Mouse (Mus musculus) layer of hippocampus, postnatal 14 days (tissue): ENCODE results near the gene Tom1. TPM values are rescaled to one million over a fixed set of nuclear protein-coding genes. Genes with fewer than 3 reads are reported as not detected.

Experiments used
- DNase-seq, 2 experiments: peaks; one replicate each; pipeline ENCODE4 v3.0.0; 2021 to 2022; ENCODE audit warnings: low spot score in 2 of 2, mixed read lengths in 1 of 2
- total RNA-seq, 2 experiments: library from RNA; stranded (reverse); gene quantifications; 2 replicates each; pipeline ENCODE4 v1.2.3; 2021

Gene Tom1
- total RNA-seq, 2 experiments from 2014 or later: 33.3 to 35.6 TPM

DNA sequence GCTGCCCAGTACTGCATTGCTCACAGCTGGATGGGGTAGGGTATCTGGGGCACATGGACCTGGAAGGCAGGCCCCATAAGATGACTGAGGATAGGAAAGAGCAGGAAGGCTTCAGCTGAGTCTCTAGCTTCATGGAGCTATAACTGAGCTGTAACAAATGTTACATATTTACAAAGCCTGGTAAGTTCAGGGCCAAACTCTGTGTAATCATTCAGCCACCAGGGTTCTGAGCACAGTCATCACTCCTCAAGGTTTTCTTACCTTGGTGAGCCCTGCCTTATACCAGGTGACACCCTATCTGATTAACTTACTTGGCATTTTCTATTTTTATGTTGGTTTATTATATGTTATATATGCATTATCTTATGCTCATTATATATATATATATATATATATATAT, 53.6 kb downstream of the Tom1 start:
- DNase-seq: no peak

DNA sequence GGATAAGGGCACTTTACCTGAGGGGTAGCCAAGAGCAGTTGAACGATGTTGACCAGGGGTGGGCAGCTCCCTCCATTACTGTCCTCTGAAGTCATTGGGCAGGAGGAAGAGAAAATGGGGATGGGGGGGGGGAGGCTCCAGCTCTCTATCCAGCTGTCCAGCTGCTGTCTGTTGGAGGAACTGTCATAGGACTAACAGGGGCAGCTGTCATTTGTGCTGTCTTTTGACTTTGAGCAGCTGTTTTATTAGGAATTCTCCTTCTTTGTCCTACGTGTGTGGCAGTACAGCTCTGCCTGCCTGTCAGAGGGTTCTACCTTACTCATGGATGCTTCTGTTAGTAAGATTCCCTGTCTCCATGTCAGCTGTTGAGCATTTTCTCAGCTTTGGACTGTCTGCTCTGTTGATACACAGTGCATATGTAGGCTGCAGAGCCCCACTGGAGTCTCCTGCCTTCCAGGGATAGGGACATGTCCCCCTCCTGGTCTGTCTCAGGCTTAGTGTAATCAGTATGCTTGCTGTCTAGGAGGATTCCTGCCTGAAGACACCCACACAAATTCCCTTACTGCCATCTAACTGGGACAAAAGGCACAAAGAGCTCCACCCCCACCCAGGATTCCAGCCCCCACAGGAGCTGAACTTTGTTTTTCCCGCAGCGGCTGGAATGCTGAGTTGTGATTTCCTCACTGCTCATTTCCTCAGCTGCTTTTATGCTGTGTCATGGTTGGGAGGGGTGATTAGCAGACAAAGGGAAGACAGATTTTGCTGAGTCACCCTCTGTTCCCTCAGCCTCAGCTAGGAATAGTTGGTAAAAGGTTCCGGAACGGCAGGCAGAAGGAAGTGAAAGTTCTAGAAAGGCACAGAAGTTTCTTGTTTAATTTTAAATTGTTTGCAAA, 55.7 kb downstream of the Tom1 start:
- DNase-seq: peak; percentile 64 to 86

DNA sequence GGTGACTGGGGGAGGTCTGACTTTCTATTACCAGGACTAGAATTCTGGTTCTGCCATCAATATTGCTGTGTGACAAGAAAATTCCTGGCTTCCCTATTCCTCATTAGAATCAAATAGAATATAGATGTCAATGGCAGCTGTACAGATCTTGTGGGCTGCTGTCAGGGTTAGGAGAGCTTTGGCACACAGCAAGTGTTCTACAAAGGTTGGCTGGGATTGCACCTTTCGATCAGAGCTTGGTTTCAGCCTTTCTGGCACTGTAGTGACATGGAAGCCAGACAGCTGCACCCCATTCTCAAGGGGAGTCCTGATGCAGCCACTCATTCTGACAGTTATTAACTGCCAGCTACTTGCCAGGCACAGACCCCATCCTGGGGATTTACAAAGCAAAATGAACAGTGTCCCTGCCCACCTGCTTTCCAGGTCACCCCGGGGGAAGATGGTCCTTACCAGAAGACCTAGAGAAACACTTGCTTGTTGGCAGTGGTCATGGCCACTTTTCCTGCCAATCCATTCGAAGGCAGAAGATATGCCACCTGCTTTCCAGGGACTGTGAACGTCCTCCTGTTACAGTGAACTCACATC, 57.4 kb downstream of the Tom1 start:
- DNase-seq: no peak

DNA sequence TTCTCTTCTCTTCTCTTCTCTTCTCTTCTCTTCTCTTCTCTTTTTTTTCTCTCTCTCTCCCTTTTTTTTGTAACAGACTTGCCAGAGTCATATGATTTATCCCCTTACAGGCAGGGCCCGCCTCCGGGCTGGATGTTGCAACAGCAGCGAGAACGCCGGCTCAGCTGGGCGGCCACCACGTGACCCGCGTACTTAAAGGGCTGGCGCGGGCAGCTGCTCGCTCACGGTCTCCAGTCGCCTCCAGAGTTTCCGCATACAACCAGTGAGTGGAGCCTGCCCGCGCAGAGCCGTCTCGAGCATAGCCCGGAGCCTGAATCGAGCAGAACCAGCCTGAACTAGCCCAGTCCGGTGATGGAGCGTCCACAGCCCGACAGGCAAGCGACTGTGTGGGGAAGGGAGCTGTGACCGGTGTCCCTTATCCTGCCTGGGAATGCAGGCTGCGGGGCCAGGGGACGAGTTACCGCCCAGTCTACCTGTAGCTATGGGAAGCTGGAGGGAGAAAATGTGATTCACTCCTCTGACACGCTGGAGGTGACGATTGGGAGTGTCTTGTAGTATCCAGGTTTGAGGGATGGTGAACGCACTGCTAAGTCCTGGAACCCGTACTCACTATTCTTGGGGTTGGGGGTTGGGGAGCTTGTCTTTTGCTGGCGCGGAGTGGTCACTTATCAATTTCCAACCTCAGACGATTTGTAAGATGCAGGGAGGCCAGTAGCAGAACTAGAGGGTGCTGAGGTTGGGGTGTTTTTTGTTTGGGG, 60.1 kb downstream of the Tom1 start, which contains the start of gene Hmox1:
Gene Hmox1 (plus strand): TSS at position 223 of the 758 bp plus-strand sequence.
- peak; percentile 75 to 78 for DNase-seq

DNA sequence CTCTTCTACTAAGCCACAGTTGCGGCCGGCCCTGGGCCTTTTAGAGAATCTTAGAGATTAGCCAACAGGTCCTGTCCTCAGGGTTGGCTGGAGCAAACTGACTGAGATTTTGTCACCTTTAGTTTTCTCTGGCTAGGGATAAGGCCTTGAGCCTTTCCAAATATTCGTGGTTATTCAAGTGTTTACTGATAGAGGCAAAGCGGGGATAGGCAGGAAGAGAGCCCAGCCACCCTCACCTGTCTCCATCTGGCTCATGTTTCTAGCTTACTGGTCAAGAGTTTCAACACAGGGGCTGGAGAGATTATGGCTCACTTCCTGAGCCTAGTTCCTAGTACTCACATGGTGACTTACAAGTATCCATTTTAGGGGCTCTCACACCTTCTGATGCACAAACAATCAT, 69.5 kb downstream of the Tom1 start:
- DNase-seq: no peak

DNA sequence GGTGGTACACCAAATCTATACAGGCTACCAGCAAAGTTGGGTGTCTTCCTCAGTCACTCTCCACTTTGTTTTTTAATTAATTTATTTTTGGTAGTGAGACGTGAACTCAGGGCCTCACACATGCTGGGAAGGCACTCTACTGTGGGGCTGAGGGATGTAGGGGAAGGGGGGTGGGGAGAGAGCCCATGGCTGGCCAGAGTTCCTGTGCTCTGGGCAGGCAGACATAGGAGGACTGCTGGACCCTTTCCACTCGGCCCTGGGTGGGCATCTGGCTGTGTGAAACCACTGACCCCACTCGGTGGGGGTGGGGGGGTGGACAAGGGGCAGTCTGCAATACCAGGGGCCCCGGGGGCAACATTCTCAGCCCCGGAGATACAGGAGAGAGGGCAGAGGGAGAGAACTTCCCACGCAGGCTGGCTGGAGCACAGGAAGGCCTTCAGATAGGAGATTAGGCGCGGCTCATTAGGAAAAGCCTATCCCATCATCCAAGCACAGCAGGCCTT, 69.9 kb downstream of the Tom1 start:
- no peak for DNase-seq

DNA sequence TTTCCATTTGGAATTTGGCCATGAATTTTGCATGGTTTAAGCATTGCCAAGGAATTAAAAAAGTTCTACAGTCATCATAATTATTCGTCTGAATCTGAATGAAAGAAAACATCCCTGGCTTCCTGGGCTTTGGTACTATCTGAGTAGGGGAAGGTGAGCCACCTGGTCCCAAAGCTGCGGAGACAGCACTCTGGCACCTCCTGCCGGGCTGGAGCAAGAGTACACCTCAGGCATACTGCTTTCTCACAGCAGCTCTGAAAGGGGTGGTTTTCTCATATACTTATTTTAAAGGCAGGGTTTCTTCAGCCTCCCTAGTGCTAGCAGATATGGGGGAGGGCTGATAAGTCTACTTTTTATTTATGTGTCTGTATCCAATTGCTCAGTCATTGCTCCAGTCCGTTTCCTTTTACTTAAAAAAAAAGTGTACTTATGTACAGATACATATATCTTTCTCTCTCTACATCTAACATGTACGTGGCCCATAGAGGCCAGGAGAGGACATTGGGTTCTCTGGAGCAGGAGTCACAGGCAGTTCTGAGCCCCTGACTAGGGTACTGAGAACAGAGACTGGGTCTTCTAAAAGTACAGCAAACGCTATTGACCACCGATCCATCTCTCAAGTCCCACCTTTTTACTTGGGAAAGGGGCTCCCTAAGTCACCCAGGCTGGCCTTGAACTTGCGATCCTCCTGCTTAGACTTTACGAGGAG, 75.2 kb downstream of the Tom1 start:
- peak; percentile 66 to 81 for DNase-seq

DNA sequence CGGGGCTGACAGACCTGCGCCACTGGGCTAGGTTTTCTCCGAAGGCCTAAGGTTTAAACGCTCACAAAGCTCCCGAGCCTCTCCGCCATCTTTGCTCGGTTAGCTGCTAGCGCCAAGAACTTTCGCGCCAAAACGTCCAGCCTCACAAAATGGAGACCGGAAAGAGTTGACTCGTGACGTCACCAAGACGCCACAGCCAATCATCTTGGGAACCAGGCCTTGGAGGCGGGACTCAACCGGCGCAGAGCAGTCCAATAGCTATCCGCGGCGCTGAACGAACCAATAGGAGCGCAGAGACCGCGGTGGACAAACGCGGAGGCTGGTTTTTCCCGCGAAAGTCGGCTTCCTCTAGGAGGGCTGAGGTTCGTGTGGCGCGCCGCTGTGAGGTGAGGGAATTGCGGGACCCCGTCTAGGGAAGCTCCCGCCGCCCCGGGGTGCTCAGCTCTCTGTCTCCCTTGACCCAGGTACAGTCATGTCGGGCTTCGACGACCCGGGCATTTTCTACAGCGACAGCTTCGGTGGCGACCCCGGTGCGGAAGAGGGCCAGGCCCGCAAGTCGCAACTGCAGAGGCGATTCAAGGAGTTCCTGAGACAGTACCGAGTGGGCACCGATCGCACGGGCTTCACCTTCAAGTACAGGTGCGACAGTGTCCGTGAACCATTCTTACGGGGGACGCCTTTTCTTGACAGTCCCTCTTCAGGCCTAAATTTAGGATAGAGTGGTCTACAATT, 75.9 kb downstream of the Tom1 start, which contains the start of gene Mcm5:
Gene Mcm5 (plus strand): TSS at position 334 of the 732 bp plus-strand sequence.
- DNase-seq: peak; percentile 100

DNA sequence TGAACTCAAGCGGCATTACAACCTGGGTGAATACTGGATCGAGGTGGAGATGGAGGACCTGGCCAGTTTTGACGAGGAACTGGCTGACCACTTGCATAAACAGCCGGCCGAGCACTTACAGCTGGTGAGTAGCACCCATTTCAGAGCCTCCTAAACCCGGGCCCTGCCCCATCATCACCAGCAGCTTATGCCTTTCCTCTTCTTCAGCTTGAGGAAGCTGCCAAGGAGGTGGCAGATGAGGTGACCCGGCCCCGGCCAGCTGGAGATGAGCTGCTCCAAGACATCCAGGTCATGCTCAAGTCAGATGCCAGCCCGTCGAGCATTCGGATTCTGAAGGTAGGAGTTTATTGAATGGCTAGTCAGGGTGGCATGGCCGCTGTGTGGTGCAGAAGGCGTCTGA, 76.6 kb downstream of the Tom1 start:
- no peak for DNase-seq

DNA sequence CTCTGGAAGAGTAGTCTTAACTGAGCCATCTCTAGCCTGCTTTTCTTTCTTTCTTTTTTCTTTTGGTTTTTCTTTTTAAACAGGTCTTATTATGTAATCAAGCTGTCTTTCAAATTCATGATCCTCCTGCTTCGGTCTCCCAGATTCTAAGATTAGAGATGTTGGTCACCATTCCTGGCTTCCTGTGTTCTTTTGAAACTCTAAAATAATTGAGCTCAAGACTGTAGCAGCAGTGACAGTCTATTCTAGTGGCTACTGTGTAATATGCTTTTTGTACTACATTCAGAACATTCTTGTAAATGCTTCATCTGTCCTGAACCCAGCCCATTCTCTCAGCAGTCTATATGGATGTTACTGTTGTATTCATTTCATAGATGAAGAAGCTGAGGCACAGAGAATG, 85.0 kb downstream of the Tom1 start:
- DNase-seq: no peak

DNA sequence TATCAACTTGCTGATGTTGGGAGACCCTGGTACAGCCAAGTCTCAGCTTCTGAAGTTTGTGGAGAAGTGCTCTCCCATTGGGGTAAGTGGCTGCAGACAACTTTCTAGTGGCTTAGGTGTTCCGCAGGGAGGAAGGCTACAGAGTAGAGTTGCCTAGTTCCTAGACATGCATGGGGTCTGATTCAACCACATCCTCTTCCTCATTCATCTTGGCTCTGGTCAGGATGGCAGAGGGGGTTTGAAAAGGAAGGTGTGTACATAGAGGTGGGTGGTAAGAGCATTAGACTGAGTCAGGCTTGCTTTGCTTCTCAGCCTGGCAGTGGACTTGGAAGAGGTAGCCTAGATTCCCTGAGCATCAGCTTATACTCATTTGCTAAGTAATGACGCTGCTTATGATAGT, 85.8 kb downstream of the Tom1 start:
- DNase-seq: no peak

Other genes with a start within 250 kb of the Tom1 start
- gene Isx, start 160.5 kb upstream of the Tom1 start, total RNA-seq: not detected
- gene Hmgxb4, start 40.3 kb upstream of the Tom1 start, total RNA-seq: 10 to 100 TPM; 26.4 to 27.9 TPM
- 1 to 10 TPM; 5.0 to 6.0 TPM for gene Hmox1, start 59.9 kb downstream of the Tom1 start, total RNA-seq
- gene Mcm5, start 75.9 kb downstream of the Tom1 start, total RNA-seq: 1 to 10 TPM; 7.2 to 7.6 TPM
- gene Rasd2, start 180.2 kb downstream of the Tom1 start, total RNA-seq: 10 to 100 TPM; 40.0 to 45.0 TPM